Comparison of ENCODE assay signal across 8 mouse cellular contexts in the genomic region with DNA sequence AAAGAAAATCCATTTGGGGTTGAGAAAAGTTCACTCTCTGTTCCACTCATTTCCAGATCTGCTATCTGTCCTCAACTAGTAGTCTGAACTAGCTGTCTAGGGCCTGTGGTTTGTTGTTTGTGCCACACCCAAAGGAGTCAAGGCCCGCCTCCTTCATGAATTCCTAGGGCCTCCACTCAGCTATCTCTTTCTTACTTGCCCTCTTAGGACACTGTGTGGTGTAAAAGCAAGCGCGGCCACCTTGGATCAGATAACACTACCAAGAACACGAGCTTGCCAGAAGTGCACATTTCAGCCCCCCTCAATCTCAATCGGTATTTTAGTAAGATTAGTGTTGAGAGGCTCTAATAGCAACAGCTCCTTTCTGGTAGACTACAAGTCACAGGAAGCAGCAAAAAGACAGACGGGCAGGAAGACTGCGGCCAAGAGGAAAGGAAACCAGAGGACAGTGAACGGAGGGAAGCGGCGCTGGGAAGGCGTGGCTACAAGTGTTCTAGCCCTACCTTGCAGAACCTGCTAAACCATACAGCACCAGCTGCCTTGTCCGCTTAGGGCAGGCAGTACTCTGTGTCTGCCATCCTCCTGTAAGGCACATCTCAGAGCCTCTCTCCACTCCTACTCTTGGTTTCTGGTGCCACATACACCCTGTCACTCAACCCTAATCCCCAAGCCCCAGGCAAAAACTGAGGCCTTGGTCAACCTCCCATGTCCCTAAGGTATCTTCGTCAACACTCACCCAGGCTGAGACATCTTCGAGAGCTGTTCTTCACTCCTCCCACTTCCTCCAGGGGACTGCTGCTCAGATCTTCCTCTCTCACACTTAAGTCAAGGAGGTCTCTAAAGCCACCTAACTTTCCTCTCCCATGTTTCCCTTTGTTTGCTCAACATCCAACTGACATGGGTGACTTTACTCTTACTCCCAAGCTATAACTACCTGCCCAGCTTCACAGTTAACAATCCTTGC. TPM values are rescaled to one million over a fixed set of nuclear protein-coding genes. Genes with fewer than 3 reads are reported as not detected.
DNase-seq lines count a peak whose midpoint lies in the region; ATAC-seq lines count a peak whose summit lies in the region.

No protein-coding gene starts in this region.

- peak; percentile 50 for DNase-seq in kidney, adult 18-20 months
- DNase-seq in kidney, adult 8-10 months: no peak
- DNase-seq in kidney, postnatal 25 days: peak; percentile 51 to 72
- DNase-seq in gastrocnemius, postnatal 4 days (ENCODE audit: low spot score in 2 of 2): no peak
- DNase-seq in right cerebral cortex, postnatal 25 days: no peak
- DNase-seq in adrenal gland, adult 8-10 months: no peak

- ATAC-seq in common myeloid progenitor, adult 5-6 weeks (replicated peaks; ENCODE audit: low read depth, poor library complexity, severe bottlenecking): peak; percentile 81
- ATAC-seq in megakaryocyte-erythroid progenitor cell, adult 5-6 weeks (replicated peaks; ENCODE audit: low FRiP score, low TSS enrichment, poor library complexity, severe bottlenecking): peak; percentile 95

RNA-seq across cellular contexts. Expression of gene Tspan14, which starts 18.9 kb away (rescaled TPM):
- 46.6 and 49.2 TPM in 2 replicates for total RNA-seq in common myeloid progenitor, adult 5-6 weeks (2017)
- total RNA-seq in megakaryocyte-erythroid progenitor cell, adult 5-6 weeks (2014; fragmentation: Nextera tagmentation): 8.6 and 13.3 TPM in 2 replicates
- 9.3 and 12.9 TPM in 2 replicates for total RNA-seq in megakaryocyte-erythroid progenitor cell, adult 5-6 weeks (2017)
- 10 to 100 TPM; 29.0 to 29.4 TPM for total RNA-seq in gastrocnemius, postnatal 4 days (2021)
- 10 to 100 TPM; 31.2 to 34.6 (median 33.0) TPM for total RNA-seq in adrenal gland, adult 8-10 months (2022)

RNA-seq across cellular contexts. Expression of gene Sh2d4b, which starts 54.6 kb away (rescaled TPM):
- 0.46 TPM in 1 of 2 replicates, not detected in the other for total RNA-seq in common myeloid progenitor, adult 5-6 weeks (2017)
- not detected in 2 replicates for total RNA-seq in megakaryocyte-erythroid progenitor cell, adult 5-6 weeks (2014; fragmentation: Nextera tagmentation)
- total RNA-seq in megakaryocyte-erythroid progenitor cell, adult 5-6 weeks (2017): 0.70 TPM in 1 of 2 replicates, not detected in the other
- under 1 TPM; 0.96 to 0.98 TPM for total RNA-seq in gastrocnemius, postnatal 4 days (2021)
- total RNA-seq in adrenal gland, adult 8-10 months (2022): 1 to 10 TPM; 1.6 to 2.7 (median 2.4) TPM

Comparison
In these comparisons a context has a peak if more than half of its experiments do, and no peak if none do; other contexts are left out.
1. DNase-seq: peak in kidney, adult 18-20 months (single experiment) and kidney, postnatal 25 days (2 of 2); none in kidney, adult 8-10 months (0 of 2), gastrocnemius, postnatal 4 days (0 of 2), right cerebral cortex, postnatal 25 days (single experiment) and adrenal gland, adult 8-10 months (single experiment).